Mouse (Mus musculus) embryonic fibroblast, embryonic 13.5 days (primary cell): ENCODE measurements at regions not wholly inside any gene's neighbourhood (a gene's known extent, or its start where the extent isn't known, plus 50 kb on each side); places are given as distances from the start of the nearest gene placed in this dataset.

Source experiments
- H3K27ac ChIP-seq: 2 replicates; pipeline ENCODE4 v1.5.1; 2012; ENCODE audit warnings: low read length, control low read depth, inconsistent platforms; ENCODE audit not compliant: insufficient read depth
- H3K4me1 ChIP-seq: 2 replicates; pipeline ENCODE4 v1.6.1; 2011; ENCODE audit warnings: low read length; ENCODE audit not compliant: control insufficient read depth, insufficient read depth
- H3K4me3 ChIP-seq: 2 replicates; pipeline ENCODE4 v1.5.1; 2011; ENCODE audit warnings: mild to moderate bottlenecking, control low read depth, low read length; ENCODE audit not compliant: insufficient read depth
- CTCF ChIP-seq: IDR thresholded peaks from 2 replicates; pipeline ENCODE4 v1.5.1; 2011; ENCODE audit warnings: mild to moderate bottlenecking, control low read depth, low read length, moderate library complexity, borderline replicate concordance; ENCODE audit not compliant: insufficient read depth
- POLR2A ChIP-seq: IDR thresholded peaks from 2 replicates; pipeline ENCODE4 v1.6.1; 2011; ENCODE audit warnings: low read depth, mild to moderate bottlenecking, control low read depth, low read length, moderate library complexity

DNA sequence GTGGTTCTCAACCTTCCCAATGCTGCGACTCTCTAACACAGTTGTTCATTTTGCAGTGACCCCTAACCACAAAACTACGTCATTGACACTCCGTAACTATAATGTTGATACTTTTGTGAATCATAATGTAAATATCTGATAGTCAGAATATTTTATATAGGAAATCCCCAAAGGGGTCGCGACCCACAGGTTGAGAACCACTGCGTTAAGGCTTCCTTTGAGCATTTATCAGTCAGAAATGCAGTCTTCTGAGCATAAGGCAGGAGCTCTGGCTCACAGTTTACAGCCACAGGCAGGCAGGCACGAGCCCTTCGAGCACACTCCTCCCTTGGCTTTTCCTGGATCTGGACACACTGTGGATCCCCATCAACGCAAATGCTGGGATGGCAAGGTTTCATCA, 57.0 kb downstream of the Nxnl2 start:
- H3K4me3 ChIP-seq, result no peak overlapping the region
- H3K4me1 ChIP-seq, result no peaks in the 10 kb centered on the region; the same call in 1 of the 2 replicates
- no peak for TF ChIP-seq CTCF
- TF ChIP-seq POLR2A, result no peak
- H3K27ac ChIP-seq, result no peak overlapping the region

GRCm38 (mm10) chr13:51228862-51229770, 58.3 kb downstream of the Nxnl2 start:
- no peak overlapping the region for H3K27ac ChIP-seq
- H3K4me3 ChIP-seq, result no peak overlapping the region
- H3K4me1 ChIP-seq, result no peaks in the 10 kb centered on the region
- TF ChIP-seq CTCF (no peak), POLR2A (no peak)

- Histone ChIP-seq H3K4me1 (no peaks in the 10 kb centered on the region), H3K27ac (no peak overlapping the region), H3K4me3 (no peak overlapping the region)
- TF ChIP-seq POLR2A (no peak), CTCF (no peak)
Observed at GRCm38 (mm10) chr13:51229862-51230261, 59.0 kb downstream of the Nxnl2 start.

DNA sequence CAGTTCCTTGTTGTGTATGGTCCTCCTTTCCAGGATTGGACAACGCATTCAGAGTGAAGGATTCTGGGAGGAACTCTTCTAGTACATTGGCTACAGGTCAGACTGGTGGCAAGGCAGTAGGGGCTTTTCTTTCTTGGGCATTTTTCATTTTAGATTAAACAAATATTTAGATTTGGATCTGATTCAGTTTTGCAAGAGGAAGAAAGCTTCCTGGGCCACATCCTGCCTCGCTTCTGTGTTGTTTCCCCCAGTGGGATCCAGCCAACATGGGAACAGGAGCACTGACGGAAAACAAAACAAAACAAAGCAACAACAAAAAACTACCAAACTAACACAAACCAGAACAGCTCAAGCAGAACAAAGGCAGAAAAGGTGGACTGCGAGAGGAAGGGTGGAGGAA, 60.8 kb downstream of the Nxnl2 start:
- Histone ChIP-seq H3K4me1 (no peaks in the 10 kb centered on the region), H3K4me3 (no peak overlapping the region), H3K27ac (no peak overlapping the region)
- TF ChIP-seq CTCF (no peak), POLR2A (no peak)

- H3K4me1 ChIP-seq, result no peaks in the 10 kb centered on the region
- TF ChIP-seq POLR2A (no peak), CTCF (no peak)
- H3K27ac ChIP-seq, result no peak overlapping the region
- no peak overlapping the region for H3K4me3 ChIP-seq
Observed at GRCm38 (mm10) chr13:51247378-51247777, 76.6 kb downstream of the Nxnl2 start.

- H3K4me1 ChIP-seq, result peaks cover 2% of the 10 kb centered on the region; the same call in 1 of the 2 replicates
- H3K4me3 ChIP-seq, result no peak overlapping the region
- no peak for TF ChIP-seq CTCF
- TF ChIP-seq POLR2A, result no peak
- no peak overlapping the region for H3K27ac ChIP-seq
Observed at GRCm38 (mm10) chr13:51253371-51253770, 82.5 kb downstream of the Nxnl2 start.

- no peak for TF ChIP-seq CTCF
- TF ChIP-seq POLR2A, result no peak
- Histone ChIP-seq H3K4me1 (peaks cover 4% of the 10 kb centered on the region; the same call in 1 of the 2 replicates), H3K27ac (no peak overlapping the region), H3K4me3 (no peak overlapping the region)
Observed at GRCm38 (mm10) chr13:51255688-51256087, 84.9 kb downstream of the Nxnl2 start.

GRCm38 (mm10) chr13:51258752-51259721, 88.2 kb downstream of the Nxnl2 start:
- peak overlapping the region; percentile 67 for H3K27ac ChIP-seq
- peaks cover 7% of the 10 kb centered on the region for H3K4me1 ChIP-seq
- no peak overlapping the region for H3K4me3 ChIP-seq
- TF ChIP-seq CTCF, result no peak
- TF ChIP-seq POLR2A, result no peak; the same call in 1 of the 2 replicates

DNA sequence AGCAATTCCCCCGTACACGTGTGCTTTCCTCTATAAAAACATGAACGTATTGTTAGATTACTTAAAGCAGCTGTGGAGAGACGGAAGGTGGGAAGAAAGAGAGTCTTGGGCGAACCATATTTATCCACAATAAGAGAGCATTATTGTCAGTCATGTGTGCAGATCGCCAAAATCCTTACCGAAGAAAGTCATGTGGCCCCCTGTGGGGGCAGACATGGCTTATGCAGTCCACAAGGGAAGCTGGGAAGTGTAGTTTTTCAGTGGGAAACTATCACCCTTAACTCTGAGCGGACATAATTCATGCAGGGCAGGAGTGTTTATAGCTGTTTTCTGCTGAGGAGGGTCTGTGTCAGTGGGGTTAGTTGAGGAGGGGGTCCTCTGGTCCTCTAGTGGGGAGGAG, 90.8 kb downstream of the Nxnl2 start:
- H3K27ac ChIP-seq, result no peak overlapping the region
- H3K4me1 ChIP-seq, result peaks cover 7% of the 10 kb centered on the region
- TF ChIP-seq CTCF (no peak), POLR2A (no peak)
- no peak overlapping the region for H3K4me3 ChIP-seq
